Mouse (Mus musculus) ES-Bruce4 (cell line): ENCODE results near the gene Ttll6. TPM values are rescaled to one million over a fixed set of nuclear protein-coding genes. Genes with fewer than 3 reads are reported as not detected.
A peak's percentile ranks its signal among the peaks of the same experiment; 100 is the strongest.
"Not testable (repeated sequence)": the region's sequence is repeated elsewhere in the genome, so short reads cannot be mapped to it uniquely, and the experiment has no call there.

Experiments
- H3K27ac ChIP-seq: 2 replicates; pipeline ENCODE4 v1.5.1; 2012; ENCODE audit warnings: low read length, inconsistent platforms; ENCODE audit not compliant: insufficient read depth
- H3K27me3 ChIP-seq: 2 replicates; pipeline ENCODE4 v1.6.1; 2012; ENCODE audit warnings: mild to moderate bottlenecking, low read length, inconsistent platforms; ENCODE audit not compliant: control insufficient read depth, poor library complexity, insufficient read depth, severe bottlenecking
- H3K36me3 ChIP-seq: 2 replicates; pipeline ENCODE4 v1.6.1; 2012; ENCODE audit warnings: inconsistent platforms, mild to moderate bottlenecking, low read length, moderate library complexity; ENCODE audit not compliant: control insufficient read depth, poor library complexity, insufficient read depth, severe bottlenecking
- H3K4me1 ChIP-seq: one replicate; pipeline ENCODE4 v1.8.1; 2011; ENCODE audit warnings: low read length; ENCODE audit not compliant: control insufficient read depth, insufficient read depth
- H3K4me3 ChIP-seq: 2 replicates; pipeline ENCODE4 v1.5.1; 2011; ENCODE audit warnings: low read depth, mild to moderate bottlenecking, low read length
- H3K9ac ChIP-seq: 2 replicates; pipeline ENCODE4 v1.6.1; 2012; ENCODE audit warnings: low read depth, mild to moderate bottlenecking, inconsistent platforms; ENCODE audit not compliant: poor library complexity, severe bottlenecking
- H3K9me3 ChIP-seq: replicated peaks from 2 replicates; pipeline ENCODE4 v1.6.1; 2012; ENCODE audit warnings: mild to moderate bottlenecking, low read length, inconsistent platforms; ENCODE audit not compliant: control insufficient read depth, poor library complexity, insufficient read depth, severe bottlenecking
- CTCF ChIP-seq: IDR thresholded peaks from one replicate; pipeline ENCODE4 v1.8.1; 2011; ENCODE audit warnings: low read depth, low read length
- EP300 ChIP-seq: IDR thresholded peaks from 2 replicates; pipeline ENCODE4 v1.6.1; 2011; ENCODE audit warnings: low read depth, low read length; ENCODE audit not compliant: insufficient read depth
- POLR2A ChIP-seq: IDR thresholded peaks from one replicate; pipeline ENCODE4 v1.8.1; 2011; ENCODE audit warnings: low read length; ENCODE audit not compliant: insufficient read depth
- polyA plus RNA-seq: library from polyadenylated mRNA; stranded (reverse); fragments of >200 nt; gene quantifications from 2 replicates; pipeline ENCODE4 v1.2.4, GENCODE M21; 2011; ENCODE audit warnings: low read depth; ENCODE audit not compliant: missing spikeins, insufficient read depth, insufficient read length

Gene Ttll6
- polyA plus RNA-seq, 1 experiment = 6.9 TPM

DNA sequence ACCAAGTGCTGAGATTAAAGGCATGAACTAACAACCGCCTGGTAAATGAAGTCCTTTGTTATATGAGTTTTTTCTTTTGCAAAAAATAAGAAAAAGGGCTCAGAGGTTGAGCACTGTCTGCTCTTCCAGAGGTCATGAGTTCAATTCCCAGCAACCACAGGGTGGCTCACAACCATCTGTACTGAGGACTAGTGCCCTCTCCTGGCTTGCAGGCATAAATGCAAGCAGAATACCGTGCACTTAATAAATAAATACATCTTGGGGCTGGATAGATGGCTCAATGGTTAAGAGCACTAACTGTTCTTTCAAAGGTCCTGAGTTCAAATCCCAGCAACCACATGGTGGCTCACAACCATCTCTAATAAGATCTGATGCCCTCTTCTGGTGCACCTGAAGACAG is 22.6 kb upstream of the Ttll6 start:
- not testable (repeated sequence) for H3K4me3 ChIP-seq, H3K9ac ChIP-seq, H3K36me3 ChIP-seq, H3K9me3 ChIP-seq, H3K27ac ChIP-seq, H3K27me3 ChIP-seq, H3K4me1 ChIP-seq
- peak; percentile 53 for TF ChIP-seq CTCF

DNA sequence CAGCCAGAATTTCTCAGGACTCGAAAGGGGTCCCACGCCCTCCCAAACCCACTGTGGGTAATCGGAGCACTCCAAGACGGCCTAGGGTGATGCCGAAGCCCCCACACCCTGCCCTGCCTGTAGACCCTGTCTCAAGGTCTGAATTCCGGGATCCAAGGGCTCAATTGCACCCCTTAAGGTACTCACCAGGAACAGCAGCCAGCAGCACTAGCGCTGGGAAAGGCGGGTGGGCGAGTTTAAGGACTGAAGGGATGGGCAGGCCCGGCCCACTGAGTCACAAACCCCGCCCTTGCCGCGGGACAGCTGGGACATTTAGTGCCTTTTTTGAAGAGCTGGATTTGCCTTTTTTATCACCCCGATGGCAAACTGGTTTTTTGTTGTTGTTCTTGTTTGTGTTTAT is 21.8 kb upstream of the Ttll6 start, which contains the start of gene Calcoco2:
Gene Calcoco2, minus strand, starts transcription at position 214 of the 400 bp plus-strand sequence.
- Histone ChIP-seq H3K4me1 (peaks cover 2% of the 10 kb centered on the region), H3K27ac (peak within 1 kb of the TSS; percentile 23; the same call in 1 of the 2 replicates), H3K9me3 (no peaks in the 10 kb centered on the region), H3K36me3 (peaks cover 6% of the 10 kb centered on the region), H3K4me3 (peak within 1 kb of the TSS; percentile 65), H3K27me3 (no peaks in the 10 kb centered on the region), H3K9ac (peak within 1 kb of the TSS; percentile 45)
- TF ChIP-seq CTCF = peak; percentile 42
- no peak for TF ChIP-seq EP300
- peak; percentile 45 for TF ChIP-seq POLR2A

DNA sequence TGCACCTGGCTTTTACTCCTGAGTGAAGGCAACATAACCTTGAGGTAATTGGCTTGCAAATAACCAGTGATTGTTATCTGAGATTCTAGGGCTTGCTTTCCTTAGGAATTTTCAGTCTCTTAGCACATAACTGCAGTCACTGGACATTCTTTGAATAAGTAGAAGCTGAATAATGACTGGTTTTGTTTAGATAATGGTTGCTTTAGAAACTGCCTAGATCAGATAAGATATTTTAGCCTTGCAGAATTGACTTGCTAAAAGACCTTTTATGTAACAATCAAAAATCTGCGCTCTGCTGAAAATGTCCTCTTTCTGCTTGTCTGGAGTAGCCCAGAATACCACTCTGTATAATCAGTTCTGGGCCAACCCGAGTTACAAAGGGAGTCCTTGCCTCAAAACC is 19.5 kb upstream of the Ttll6 start:
- no peaks in the 10 kb centered on the region for H3K27me3 ChIP-seq
- H3K4me3 ChIP-seq = no peak overlapping the region
- no peaks in the 10 kb centered on the region for H3K36me3 ChIP-seq
- peak overlapping the region; percentile 85 for H3K27ac ChIP-seq
- peak overlapping the region; percentile 39; the same call in 1 of the 2 replicates for H3K9ac ChIP-seq
- no peaks in the 10 kb centered on the region for H3K9me3 ChIP-seq
- peaks cover 2% of the 10 kb centered on the region for H3K4me1 ChIP-seq
- TF ChIP-seq EP300 (no peak), CTCF (no peak), POLR2A (no peak)

- H3K4me1 ChIP-seq = peaks cover 2% of the 10 kb centered on the region
- TF ChIP-seq POLR2A (no peak), CTCF (no peak), EP300 (no peak)
- H3K4me3 ChIP-seq = no peak overlapping the region
- H3K27ac ChIP-seq = peak overlapping the region; percentile 84
- peak overlapping the region; percentile 39; the same call in 1 of the 2 replicates for H3K9ac ChIP-seq
- H3K27me3 ChIP-seq = no peaks in the 10 kb centered on the region
- H3K9me3 ChIP-seq = no peaks in the 10 kb centered on the region
- H3K36me3 ChIP-seq = no peaks in the 10 kb centered on the region
Observed at GRCm38 (mm10) chr11:96115416-96115815, 18.2 kb upstream of the Ttll6 start.

DNA sequence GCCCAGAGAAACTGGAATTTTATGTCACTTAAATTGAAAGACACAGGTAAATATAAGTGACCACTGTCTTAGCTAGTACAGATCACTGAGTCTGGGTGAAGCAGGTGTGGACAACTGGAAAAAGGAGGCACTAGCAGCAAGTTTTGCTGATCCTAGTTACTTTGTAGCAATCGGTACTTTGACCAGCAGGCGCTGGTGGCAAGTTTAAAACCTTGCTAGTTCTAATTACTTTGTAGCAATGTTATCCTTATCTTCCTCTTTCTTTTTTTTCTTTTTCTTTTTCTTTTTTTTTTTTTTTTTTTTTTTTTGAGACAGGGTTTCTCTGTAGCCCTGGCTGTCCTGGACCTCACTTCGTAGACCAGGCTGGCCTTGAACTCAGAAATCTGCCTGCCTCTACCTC is 17.5 kb upstream of the Ttll6 start:
- H3K4me1 ChIP-seq = peaks cover 2% of the 10 kb centered on the region
- H3K9ac ChIP-seq = 0 out of 2 replicates have a peak overlapping the region, but pooled peaks have one; percentile 39
- H3K9me3 ChIP-seq = no peaks in the 10 kb centered on the region
- H3K27me3 ChIP-seq = no peaks in the 10 kb centered on the region
- H3K36me3 ChIP-seq = no peaks in the 10 kb centered on the region
- peak overlapping the region; percentile 81 for H3K27ac ChIP-seq
- no peak for TF ChIP-seq CTCF
- no peak for TF ChIP-seq POLR2A
- TF ChIP-seq EP300 = no peak
- H3K4me3 ChIP-seq = no peak overlapping the region

DNA sequence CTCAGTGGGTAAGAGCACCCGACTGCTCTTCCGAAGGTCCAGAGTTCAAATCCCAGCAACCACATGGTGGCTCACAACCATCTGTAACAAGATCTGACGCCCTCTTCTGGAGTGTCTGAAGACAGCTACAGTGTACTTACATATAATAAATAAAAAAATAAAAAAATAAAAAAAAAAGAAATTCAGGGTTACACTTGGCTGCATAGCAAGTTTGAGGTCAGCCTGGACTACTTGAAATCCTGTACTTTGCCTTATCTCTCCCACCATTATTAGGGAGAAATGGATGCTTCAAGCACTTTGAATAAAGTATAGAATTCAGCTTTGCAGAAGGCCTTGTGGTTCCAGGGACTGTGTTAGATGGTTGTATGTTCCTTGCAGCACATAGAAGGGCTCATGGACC is 16.7 kb upstream of the Ttll6 start:
- not testable (repeated sequence) for H3K4me3 ChIP-seq, H3K9ac ChIP-seq, H3K27ac ChIP-seq, H3K36me3 ChIP-seq, H3K4me1 ChIP-seq, H3K27me3 ChIP-seq, H3K9me3 ChIP-seq

- Histone ChIP-seq H3K27ac (no peak overlapping the region), H3K27me3 (no peaks in the 10 kb centered on the region), H3K36me3 (no peaks in the 10 kb centered on the region), H3K9ac (no peak overlapping the region), H3K4me1 (peaks cover 2% of the 10 kb centered on the region), H3K9me3 (no peaks in the 10 kb centered on the region), H3K4me3 (no peak overlapping the region)
- no peak for TF ChIP-seq CTCF
- no peak for TF ChIP-seq EP300
- TF ChIP-seq POLR2A = no peak
Observed at GRCm38 (mm10) chr11:96119401-96119800, 14.2 kb upstream of the Ttll6 start.

DNA sequence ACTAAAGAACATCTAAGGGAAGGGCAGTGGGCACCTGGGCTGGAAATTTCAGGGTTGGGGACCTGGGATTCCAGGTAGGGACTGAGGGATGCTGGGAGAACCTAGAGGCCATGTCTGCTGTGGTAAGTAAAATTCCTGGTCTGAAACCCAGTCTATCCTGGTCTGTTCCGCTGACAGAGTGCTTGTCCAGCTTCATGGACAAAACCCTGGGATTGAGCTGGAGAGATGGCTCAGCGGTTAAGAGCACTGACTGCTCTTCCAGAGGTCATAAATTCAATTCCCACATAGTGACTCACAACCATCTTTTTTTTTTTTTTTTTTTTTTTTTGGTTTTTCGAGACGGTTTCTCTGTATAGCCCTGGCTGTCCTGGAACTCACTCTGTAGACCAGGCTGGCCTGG is 10.8 kb upstream of the Ttll6 start:
- not testable (repeated sequence) for H3K4me1 ChIP-seq, H3K9ac ChIP-seq, H3K4me3 ChIP-seq, H3K36me3 ChIP-seq, H3K27me3 ChIP-seq, H3K27ac ChIP-seq, H3K9me3 ChIP-seq
